In genomic region chr6:67010370-67011216, GRCm38 (mm10) we compare ENCODE assay signal across 14 mouse cellular contexts. TPM values are rescaled to one million over a fixed set of nuclear protein-coding genes. Genes with fewer than 3 reads are reported as not detected.
A peak's percentile ranks its signal among the peaks of the same experiment; 100 is the strongest.
DNase-seq lines count a peak whose midpoint lies in the region; ATAC-seq and TF ChIP-seq lines count a peak whose summit lies in the region.
"Had no signal": no experiment of that assay in that cellular context is flagged by ENCODE, and none has a peak within 500 bp of the region (broad histone marks: within the 10 kb centered on the region; RNA-seq: fewer than 3 reads in every experiment).

No protein-coding gene starts in this region.

- no peaks in the 10 kb centered on the region for H3K27me3 ChIP-seq in liver, embryonic 13.5 days
- H3K27me3 ChIP-seq in liver, postnatal 0 days (ENCODE audit: insufficient read depth, low read length): no peaks in the 10 kb centered on the region
- H3K27me3 ChIP-seq in embryonic facial prominence, embryonic 10.5 days (replicated peaks; ENCODE audit: low read depth, poor library complexity, severe bottlenecking): no peaks in the 10 kb centered on the region
- no peaks in the 10 kb centered on the region for H3K27me3 ChIP-seq in forebrain, embryonic 16.5 days (replicated peaks; ENCODE audit: control insufficient read depth, insufficient read depth, low read length)
- no peaks in the 10 kb centered on the region for H3K27me3 ChIP-seq in midbrain, embryonic 15.5 days (replicated peaks)
- H3K27me3 ChIP-seq: limb, embryonic 12.5 days; Patski had no signal

- DNase-seq in liver, embryonic 13.5 days: no peak
- DNase-seq in liver, postnatal 0 days: no peak
- no peak for DNase-seq in embryonic facial prominence, embryonic 10.5 days (ENCODE audit: low spot score)
- no peak for DNase-seq in right cerebral cortex, adult 2 months (ENCODE audit: low spot score in 2 of 2)
- no peak for DNase-seq in right cerebral cortex, postnatal 14 days
- DNase-seq: gastrocnemius, postnatal 10 days; kidney, postnatal 25 days; lung, adult 2 months had no signal

- TF ChIP-seq EP300 in liver, postnatal 0 days (IDR thresholded peaks at IDR 0.05; ENCODE audit: low read depth): no peak

- no peak overlapping the region for H3K4me3 ChIP-seq in liver, embryonic 13.5 days (replicated peaks)
- no peak overlapping the region for H3K4me3 ChIP-seq in liver, postnatal 0 days (ENCODE audit: low read depth, low read length)
- no peak overlapping the region for H3K4me3 ChIP-seq in embryonic facial prominence, embryonic 10.5 days
- no peak overlapping the region for H3K4me3 ChIP-seq in forebrain, embryonic 16.5 days (replicated peaks; ENCODE audit: low read length)
- H3K4me3 ChIP-seq in midbrain, embryonic 15.5 days: no peak overlapping the region
- H3K4me3 ChIP-seq: limb, embryonic 12.5 days had no signal

- H3K36me3 ChIP-seq in liver, embryonic 13.5 days: no peaks in the 10 kb centered on the region
- H3K36me3 ChIP-seq in liver, postnatal 0 days (replicated peaks; ENCODE audit: insufficient read depth, low read length): no peaks in the 10 kb centered on the region
- no peaks in the 10 kb centered on the region for H3K36me3 ChIP-seq in embryonic facial prominence, embryonic 10.5 days (replicated peaks)
- no peaks in the 10 kb centered on the region for H3K36me3 ChIP-seq in forebrain, embryonic 16.5 days (ENCODE audit: control insufficient read depth, insufficient read depth)
- H3K36me3 ChIP-seq in midbrain, embryonic 15.5 days (replicated peaks): no peaks in the 10 kb centered on the region
- H3K36me3 ChIP-seq: limb, embryonic 12.5 days had no signal

- H3K4me1 ChIP-seq in liver, embryonic 13.5 days (replicated peaks): peaks cover 29% of the 10 kb centered on the region
- peaks cover 27% of the 10 kb centered on the region for H3K4me1 ChIP-seq in liver, postnatal 0 days (ENCODE audit: insufficient read depth)
- H3K4me1 ChIP-seq in embryonic facial prominence, embryonic 10.5 days: peaks cover 6% of the 10 kb centered on the region; the same call in 1 of the 2 replicates
- H3K4me1 ChIP-seq in forebrain, embryonic 16.5 days (replicated peaks; ENCODE audit: control insufficient read depth, insufficient read depth, low read length): no peaks in the 10 kb centered on the region
- peaks cover 4% of the 10 kb centered on the region; the same call in 1 of the 2 replicates for H3K4me1 ChIP-seq in midbrain, embryonic 15.5 days

- 71% methylated on average over 7 of the region's 7 CpGs for WGBS in liver, embryonic 13.5 days (ENCODE audit: insufficient replicate concordance)
- WGBS in liver, postnatal 0 days (ENCODE audit: insufficient replicate concordance): 81% methylated on average over 7 of the region's 7 CpGs
- WGBS in embryonic facial prominence, embryonic 10.5 days: 60% methylated on average over 7 of the region's 7 CpGs
- WGBS in forebrain, embryonic 16.5 days: 37% methylated on average over 7 of the region's 7 CpGs
- WGBS in midbrain, embryonic 15.5 days: 53% methylated on average over 7 of the region's 7 CpGs

- ATAC-seq in liver, embryonic 13.5 days (ENCODE audit: low read depth): no peak
- no peak for ATAC-seq in liver, postnatal 0 days
- peak; percentile 52; the same call in 1 of the 2 replicates for ATAC-seq in forebrain, embryonic 16.5 days
- peak; percentile 71 for ATAC-seq in midbrain, embryonic 15.5 days (replicated peaks)
- no peak for ATAC-seq in granulocyte monocyte progenitor cell, adult 5-6 weeks (replicated peaks; ENCODE audit: poor library complexity, severe bottlenecking)
- ATAC-seq: Patski had no signal

- TF ChIP-seq CTCF in liver, postnatal 0 days (IDR thresholded peaks at IDR 0.05; ENCODE audit: low read depth): no peak

- no peaks in the 10 kb centered on the region for H3K9me3 ChIP-seq in liver, embryonic 13.5 days (replicated peaks)
- H3K9me3 ChIP-seq in liver, postnatal 0 days (ENCODE audit: low read length): no peaks in the 10 kb centered on the region
- no peaks in the 10 kb centered on the region for H3K9me3 ChIP-seq in embryonic facial prominence, embryonic 10.5 days
- H3K9me3 ChIP-seq in forebrain, embryonic 16.5 days (ENCODE audit: control insufficient read depth, low read length): no peaks in the 10 kb centered on the region
- no peaks in the 10 kb centered on the region for H3K9me3 ChIP-seq in midbrain, embryonic 15.5 days
- H3K9me3 ChIP-seq: limb, embryonic 12.5 days had no signal

- H3K4me2 ChIP-seq in liver, embryonic 13.5 days: no peak overlapping the region
- no peak overlapping the region for H3K4me2 ChIP-seq in liver, postnatal 0 days (ENCODE audit: low read depth, low read length)
- no peak overlapping the region for H3K4me2 ChIP-seq in forebrain, embryonic 16.5 days (ENCODE audit: low read length)
- H3K4me2 ChIP-seq in midbrain, embryonic 15.5 days: no peak overlapping the region
- H3K4me2 ChIP-seq: heart, embryonic 11.5 days; limb, embryonic 12.5 days had no signal

- peak overlapping the region; percentile 47 for H3K27ac ChIP-seq in liver, embryonic 13.5 days
- no peak overlapping the region for H3K27ac ChIP-seq in liver, postnatal 0 days (ENCODE audit: low read depth)
- H3K27ac ChIP-seq in embryonic facial prominence, embryonic 10.5 days (replicated peaks): peak overlapping the region; percentile 4; the same call in 1 of the 2 replicates
- H3K27ac ChIP-seq in forebrain, embryonic 16.5 days (ENCODE audit: low read length): no peak overlapping the region
- H3K27ac ChIP-seq in midbrain, embryonic 15.5 days: no peak overlapping the region
- H3K27ac ChIP-seq: limb, embryonic 12.5 days had no signal

- H3K9ac ChIP-seq in liver, embryonic 13.5 days: no peak overlapping the region
- H3K9ac ChIP-seq in liver, postnatal 0 days (replicated peaks): no peak overlapping the region
- H3K9ac ChIP-seq in forebrain, embryonic 16.5 days (replicated peaks; ENCODE audit: low read depth, low read length): no peak overlapping the region
- H3K9ac ChIP-seq in midbrain, embryonic 15.5 days: no peak overlapping the region
- H3K9ac ChIP-seq: limb, embryonic 12.5 days had no signal

RNA-seq across cellular contexts. Expression of gene Gadd45a, which starts 26.7 kb away (rescaled TPM):
- polyA plus RNA-seq in liver, embryonic 13.5 days (2015; fragmentation: Nextera tagmentation; extraction: Ambion mirVana): 91.1 and 99.5 TPM in 2 replicates
- 49.5 and 65.0 TPM in 2 replicates for polyA plus RNA-seq in liver, postnatal 0 days (2015; fragmentation: Nextera tagmentation; extraction: Ambion mirVana)
- polyA plus RNA-seq in embryonic facial prominence, embryonic 10.5 days (2016; fragmentation: Nextera tagmentation; extraction: Ambion mirVana): 18.2 and 23.8 TPM in 2 replicates
- 7.2 and 7.5 TPM in 2 replicates for polyA plus RNA-seq in forebrain, embryonic 16.5 days (2015; fragmentation: Nextera tagmentation; extraction: Ambion mirVana)
- polyA plus RNA-seq in midbrain, embryonic 15.5 days (2015; fragmentation: Nextera tagmentation; extraction: Ambion mirVana): 17.2 and 17.7 TPM in 2 replicates
- total RNA-seq in granulocyte monocyte progenitor cell, adult 5-6 weeks (2014; fragmentation: Nextera tagmentation): 6.2 and 12.7 TPM in 2 replicates
- 52.5 and 66.5 TPM in 2 replicates for total RNA-seq in granulocyte monocyte progenitor cell, adult 5-6 weeks (2017)

Comparison
In these comparisons a context has a peak if more than half of its experiments do, and no peak if none do; other contexts are left out.
1. H3K27ac ChIP-seq: peak in liver, embryonic 13.5 days (single experiment) and embryonic facial prominence, embryonic 10.5 days (single experiment); none in liver, postnatal 0 days (single experiment), forebrain, embryonic 16.5 days (single experiment) and midbrain, embryonic 15.5 days (single experiment).
2. ATAC-seq: peak in forebrain, embryonic 16.5 days (single experiment) and midbrain, embryonic 15.5 days (single experiment); none in liver, embryonic 13.5 days (single experiment), liver, postnatal 0 days (single experiment) and granulocyte monocyte progenitor cell, adult 5-6 weeks (single experiment).